Mouse (Mus musculus) embryo, embryonic 10 days (tissue): Measurements from ENCODE around the gene Chd1.
A peak's percentile ranks its signal among the peaks of the same experiment; 100 is the strongest.
"Not testable (repeated sequence)": the region's sequence is repeated elsewhere in the genome, so short reads cannot be mapped to it uniquely, and the experiment has no call there.

Experiments used
- DNase-seq: peaks from one replicate; pipeline ENCODE4 v3.0.0-alpha.2; 2015; ENCODE audit warnings: low spot score

The Chd1 gene

DNA sequence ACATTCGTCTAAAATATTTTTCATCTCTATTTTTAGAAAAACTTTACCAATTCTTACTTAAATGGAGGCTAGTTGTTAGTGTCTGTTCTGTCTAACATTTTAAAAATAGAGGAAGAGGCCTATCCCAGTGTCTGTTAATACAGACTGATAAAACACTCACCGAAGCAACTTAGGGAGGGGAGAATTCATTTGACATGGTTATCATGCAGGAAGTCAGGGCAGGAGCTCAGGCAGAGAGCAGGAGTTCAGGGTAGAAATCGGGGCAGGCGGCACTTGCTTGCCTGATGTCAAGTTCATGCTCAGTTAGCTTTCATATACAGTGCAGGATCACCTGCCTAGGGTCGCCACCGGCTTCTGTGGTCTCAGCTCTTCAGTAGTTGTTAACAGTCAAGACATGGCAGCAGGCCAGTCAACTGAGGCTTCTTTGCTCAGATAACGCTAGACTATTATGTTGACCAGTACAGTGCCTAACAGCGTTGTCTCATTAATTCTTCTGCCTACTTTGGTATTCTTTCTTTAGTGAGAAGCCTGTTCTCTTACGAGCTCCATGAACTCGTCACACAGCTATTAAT, 32.7 kb downstream of the Chd1 start:
- DNase-seq = no peak

DNA sequence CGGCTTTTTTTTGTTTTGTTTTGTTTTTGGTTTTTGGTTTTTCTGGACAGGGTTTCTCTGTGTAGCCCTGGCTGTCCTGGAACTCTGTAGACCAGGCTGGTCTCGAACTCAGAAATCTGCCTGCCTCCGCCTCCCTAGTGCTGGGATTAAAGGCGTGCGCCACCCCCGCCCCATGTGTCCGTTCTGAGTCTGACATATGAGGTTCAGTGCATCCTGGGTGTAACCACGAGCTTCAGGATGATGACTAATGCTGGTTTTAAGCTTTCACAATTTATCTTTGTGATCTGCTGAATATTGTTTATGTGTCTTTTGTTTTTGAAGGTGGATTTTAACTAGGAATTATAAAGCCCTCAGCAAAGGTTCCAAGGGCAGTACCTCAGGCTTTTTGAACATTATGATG, 37.1 kb downstream of the Chd1 start:
- DNase-seq = no peak

DNA sequence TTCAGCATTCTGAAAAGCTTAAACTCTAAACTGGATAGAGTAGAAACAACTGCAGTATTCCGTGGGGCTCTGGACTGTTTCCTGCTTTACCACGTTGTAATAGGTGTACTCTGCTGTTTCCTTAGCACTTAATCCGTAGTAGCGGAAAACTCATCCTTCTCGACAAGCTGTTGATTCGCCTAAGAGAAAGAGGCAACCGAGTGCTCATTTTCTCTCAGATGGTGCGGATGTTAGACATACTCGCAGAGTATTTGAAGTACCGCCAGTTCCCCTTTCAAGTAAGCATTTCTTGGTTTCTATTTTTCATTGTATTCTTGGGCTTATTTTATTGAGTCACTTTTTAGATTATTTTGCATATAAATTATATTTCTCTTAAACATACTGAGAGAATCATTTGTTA, 38.2 kb downstream of the Chd1 start:
- no peak for DNase-seq

DNA sequence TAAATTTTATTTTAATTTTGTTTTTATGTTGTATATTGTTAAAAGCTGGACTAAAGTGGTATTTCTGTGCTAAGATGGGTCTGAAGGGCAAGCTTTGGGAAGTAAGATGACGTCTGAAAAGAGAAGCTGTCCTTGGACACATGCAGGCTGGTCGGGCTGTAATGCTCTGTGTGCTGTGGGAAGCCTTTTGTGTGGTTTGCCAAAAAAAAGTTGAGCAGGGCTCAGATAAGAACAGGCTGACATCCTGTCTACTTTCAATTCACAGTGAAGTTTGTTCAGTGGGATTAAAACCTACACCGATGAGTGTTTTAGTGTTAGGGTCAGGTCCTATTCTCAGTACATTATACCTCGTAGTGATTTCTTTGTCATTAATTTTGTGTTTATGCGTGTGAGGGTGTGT, 38.6 kb downstream of the Chd1 start:
- DNase-seq = no peak

DNA sequence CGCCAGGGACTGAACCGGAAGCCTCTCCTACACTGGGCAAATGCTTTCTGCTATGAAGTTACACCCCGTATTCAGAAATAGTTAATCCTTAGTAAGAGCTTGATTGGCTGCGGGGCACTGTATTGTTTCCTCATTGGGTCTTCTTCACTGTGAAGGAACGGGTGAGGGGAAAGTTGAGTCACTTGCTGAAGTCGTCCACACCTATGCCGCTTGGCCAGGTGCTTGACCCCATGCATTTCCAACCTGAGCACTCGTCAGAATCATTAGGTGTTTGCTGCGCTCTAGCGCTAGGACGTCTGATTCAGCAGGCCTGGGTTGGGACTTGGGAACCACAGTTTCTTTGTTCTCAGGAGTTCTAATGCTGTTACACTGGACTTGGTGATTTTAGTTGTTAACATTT, 41.9 kb downstream of the Chd1 start:
- no peak for DNase-seq

DNA sequence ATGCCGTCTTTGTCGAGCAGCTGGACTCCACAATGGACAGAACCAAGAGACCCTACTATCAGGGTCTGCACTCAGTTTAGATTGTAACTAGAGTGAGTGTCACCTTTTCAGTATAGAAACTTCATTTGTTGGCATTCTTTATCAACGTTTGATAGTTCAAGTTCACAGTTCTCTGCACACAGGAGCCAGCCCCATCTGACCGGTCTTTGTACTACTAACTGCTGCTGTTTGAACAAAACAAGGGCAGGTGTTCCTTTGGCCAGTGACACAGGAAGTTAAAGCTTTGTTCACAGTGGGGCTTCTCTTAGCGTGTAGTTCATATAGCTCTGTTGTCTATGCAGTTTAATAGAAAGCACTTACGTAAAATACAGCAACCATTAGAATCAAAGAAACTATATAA, 43.3 kb downstream of the Chd1 start:
- DNase-seq = no peak

DNA sequence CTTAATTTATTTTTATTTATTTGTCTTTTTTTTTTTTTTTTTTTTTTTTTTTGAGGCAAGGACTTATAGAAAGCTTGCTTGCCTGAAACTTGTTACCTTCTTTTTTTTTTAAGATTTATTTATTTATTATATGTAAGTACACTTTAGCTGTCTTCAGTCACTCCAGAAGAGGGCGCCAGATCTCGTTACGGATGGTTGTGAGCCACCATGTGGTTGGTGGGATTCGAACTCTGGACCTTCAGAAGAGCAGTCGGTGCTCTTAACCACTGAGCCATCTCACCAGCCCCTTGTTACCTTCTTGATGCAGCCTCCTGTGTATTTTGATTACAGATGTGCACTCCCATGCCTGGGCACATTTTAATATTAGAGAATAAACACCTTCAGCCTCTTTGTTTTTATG, 46.5 kb downstream of the Chd1 start:
- not testable (repeated sequence) for DNase-seq

DNA sequence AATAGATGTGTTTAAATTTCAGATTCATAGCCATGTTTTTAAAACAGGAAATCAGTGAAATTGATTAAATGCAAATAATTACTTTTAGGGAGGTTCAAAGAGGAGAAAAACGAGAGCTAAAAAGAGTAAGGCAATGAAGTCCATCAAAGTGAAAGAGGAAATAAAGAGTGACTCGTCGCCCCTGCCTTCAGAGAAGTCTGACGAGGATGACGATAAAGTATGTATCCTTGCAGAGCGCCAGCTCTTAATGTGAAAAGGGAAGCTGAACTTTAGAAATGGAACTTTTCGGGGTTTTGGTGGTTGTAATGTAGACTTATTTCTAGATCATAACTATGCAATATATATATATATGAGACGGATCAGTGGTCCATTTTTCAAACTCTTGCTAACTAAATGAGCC, 56.4 kb downstream of the Chd1 start:
- no peak for DNase-seq

DNA sequence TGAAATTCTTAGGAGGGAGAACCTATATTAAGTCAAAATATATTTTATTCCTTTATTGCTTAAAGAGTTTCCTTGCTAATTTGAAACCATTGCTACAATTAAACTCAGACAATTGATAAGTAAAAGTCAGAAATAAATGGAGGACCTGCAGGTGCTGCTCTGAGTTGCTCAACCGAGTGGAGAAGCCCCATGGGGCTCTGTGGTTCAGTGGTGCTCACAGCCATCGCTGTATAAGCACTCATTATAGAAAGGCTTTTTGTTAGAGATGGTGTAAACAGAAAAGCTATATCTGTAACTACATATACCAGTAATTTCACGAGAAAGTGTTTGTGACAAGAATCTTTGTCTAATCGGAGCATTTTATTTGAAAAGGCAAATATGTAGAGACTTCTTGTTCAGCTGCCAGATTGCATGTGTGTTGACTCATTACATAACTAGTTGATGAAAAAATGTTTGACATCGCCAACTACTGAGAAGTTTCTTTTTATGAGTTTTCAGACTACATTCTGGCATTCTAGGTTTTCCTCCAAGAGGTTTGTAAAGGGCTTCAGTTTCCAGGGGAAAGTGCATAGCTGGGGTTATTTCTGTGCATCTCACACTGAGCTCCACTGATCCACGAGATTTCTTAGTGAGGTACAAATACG, 64.4 kb downstream of the Chd1 start:
- DNase-seq = no peak

DNA sequence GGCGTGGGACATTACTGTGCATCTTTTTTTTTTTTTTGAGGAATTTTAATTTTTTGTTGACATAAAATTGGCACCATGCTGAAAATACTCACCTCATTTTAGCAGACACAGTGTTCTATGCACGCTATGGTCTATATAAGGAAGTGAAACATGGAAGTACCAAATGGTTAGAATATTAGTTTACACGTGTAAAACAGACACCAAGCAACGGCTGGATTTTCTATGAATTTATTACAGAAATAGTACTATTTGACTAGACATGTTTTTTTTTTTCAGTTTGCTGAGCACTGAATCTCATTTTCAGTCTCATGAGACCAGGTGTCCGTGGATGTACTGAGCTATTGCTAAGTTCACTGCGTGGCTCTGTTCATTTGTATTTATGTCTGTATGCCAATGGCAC, 69.2 kb downstream of the Chd1 start:
- no peak for DNase-seq

DNA sequence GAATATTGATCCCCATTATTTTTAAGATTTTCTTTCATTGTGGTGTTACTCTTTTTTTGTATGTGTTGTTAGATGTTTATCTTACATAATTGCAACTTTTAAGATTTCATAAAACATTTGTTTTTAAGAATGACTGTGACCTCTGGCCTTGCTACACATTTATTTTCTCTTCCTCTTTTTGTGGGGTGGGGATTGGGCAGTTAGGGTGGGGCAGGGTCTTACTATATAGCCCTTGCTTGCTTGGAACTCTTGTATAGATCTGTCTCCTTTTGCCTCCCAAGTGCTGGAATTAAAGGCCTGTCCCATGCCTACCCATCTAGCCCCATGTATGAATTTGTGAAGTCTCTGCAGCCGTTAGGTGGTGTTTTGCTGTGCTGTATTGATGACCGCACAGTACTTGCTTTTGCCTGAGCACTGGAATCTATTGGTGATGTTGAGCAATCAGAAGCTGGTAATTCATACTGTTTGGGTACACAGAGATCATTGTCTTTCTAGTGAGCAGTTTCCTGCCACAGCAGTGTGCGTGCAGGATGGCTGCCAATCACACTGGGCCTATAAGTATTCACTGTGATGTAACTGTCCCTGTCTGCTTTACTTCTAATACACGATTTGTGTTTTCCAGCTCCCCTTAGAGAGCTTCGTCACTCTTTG, 69.9 kb downstream of the Chd1 start:
- DNase-seq = no peak

DNA sequence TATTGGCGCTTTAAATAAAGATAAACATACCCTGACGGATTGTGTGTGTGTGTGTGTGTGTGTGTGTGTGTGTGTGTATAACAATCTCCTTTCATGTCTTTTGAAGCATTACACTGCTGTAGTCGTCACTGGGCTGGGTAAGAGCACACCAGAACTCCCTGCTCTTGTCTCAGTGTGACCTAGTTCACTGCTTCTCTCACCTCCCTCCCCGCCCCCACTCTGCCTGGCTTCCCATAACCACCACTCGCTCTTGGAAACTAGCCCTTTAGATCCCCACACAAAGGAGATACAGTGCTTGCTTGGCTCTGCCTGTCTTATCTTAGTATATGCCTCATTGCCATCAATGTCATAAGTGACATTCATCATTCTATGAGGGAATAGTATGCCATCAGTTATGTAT, 71.6 kb downstream of the Chd1 start:
- no peak for DNase-seq

DNA sequence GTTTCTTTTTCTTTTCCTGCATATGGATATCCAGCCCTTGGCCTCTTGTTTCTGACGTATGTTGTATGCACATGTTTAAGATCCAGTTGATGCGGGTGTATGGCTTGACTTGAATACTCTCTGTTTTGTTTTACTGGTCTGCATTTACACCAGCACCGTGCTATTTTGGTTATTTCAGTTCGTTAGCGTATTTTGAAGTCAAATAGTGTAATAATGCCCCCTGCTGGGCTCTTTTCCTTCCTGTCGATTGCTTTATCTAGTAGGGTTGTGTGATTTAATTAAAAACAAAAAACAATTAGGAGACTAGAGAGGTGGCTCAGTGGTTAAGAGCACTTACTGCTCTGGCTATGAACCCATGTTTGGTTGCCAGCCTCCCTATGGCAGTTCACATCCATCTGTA, 73.2 kb downstream of the Chd1 start:
- DNase-seq = no peak

DNA sequence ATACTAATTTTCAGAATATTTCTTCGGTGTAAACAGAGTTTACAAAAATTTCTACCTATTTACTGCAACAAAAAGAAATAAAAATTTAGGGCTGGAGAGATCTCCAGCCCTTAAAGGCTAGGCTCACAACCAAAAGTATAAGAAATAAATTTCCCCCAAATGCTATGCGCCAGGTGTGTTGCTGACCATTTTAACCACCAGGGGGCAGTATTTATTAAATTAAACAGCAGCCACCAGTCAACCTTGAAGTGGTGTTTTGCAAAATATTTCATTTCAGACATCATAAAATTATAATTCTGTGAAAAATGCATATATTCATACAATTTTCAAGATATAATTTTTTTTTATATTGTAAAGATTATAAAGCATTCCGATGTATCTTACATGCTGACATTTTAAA, 82.3 kb downstream of the Chd1 start:
- no peak for DNase-seq

DNA sequence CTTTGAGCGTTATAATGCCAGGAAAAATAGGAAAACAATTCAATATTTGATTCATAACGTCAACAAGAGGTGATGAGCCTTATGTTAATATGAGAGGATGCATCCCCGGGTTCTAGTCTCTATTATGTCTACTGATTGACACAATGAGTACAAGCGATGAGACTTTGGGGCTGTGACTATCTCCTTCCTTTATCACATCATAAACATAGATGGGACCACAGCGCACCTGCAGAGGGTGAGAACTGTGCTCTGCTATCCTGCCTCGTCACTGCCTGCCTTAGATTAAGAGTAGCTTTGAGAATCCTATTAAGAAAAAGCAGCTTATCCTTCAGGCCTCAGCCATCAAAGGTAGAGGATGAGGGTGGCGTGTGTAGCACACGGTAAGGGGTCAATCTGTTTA, 85.9 kb downstream of the Chd1 start:
- DNase-seq = no peak

DNA sequence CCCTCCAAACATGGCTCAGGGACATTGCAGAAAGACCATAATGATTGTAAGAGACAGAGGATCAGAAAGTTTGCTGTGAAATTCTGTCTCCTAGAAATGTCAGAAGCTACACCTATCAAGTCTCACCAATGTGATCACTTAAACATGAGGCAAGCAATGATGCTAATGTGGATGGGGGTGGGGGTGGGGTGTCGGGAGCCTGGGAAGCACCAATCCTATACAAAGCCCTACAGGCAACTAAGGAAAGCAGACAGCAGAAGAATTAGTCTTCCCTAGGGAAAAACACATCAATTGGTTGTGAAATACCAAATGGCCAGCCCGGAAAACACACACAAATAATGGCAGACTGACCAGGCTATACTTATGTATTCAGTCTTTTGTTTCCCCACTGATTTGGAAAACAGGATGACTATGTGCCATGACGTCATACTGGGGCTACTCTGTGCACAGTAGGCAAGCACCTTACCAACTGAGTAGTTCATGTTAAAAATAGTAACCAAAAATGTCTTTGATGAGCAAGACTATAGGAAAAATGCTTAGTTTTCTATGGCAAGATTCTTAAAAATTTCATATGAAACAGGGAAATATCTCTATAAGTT, 94.5 kb downstream of the Chd1 start:
- DNase-seq = no peak

DNA sequence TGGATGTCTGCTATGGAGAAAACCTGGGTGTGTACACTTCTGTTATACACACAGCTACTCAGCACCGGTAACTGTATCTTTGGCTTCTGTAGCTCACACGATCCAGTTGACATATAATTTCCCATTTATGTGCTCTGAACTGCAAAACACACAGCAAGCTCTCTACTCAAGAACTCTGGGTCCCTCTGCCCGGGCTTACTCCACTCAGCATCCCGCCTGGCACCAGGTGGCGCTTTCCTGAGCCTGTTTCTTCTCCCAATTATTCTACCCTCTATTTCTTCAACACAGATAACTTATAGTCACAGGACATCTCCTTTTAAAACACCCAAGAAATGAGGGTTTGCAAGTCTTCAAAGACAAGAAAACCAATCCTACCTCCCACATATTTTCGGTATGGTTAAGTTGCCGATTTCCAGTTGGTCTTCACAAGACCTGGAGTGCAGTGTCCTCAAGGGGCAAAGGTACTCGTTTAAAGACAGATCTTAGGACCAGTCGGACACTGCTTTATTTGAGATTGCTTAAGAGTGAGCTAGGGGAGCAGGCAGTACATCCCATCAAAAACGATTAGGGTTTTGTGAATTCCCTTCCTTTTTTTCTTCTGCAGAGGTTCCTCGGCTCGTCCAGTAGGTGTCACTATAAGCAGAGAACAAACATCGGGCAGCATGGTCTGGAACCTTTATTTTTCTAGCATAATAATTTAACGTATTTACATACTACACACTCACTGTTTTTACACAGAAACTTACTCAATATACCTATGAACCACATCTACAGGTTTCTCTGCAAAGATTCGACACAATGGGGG, 99.4 kb downstream of the Chd1 start:
- peak; percentile 61 for DNase-seq

DNA sequence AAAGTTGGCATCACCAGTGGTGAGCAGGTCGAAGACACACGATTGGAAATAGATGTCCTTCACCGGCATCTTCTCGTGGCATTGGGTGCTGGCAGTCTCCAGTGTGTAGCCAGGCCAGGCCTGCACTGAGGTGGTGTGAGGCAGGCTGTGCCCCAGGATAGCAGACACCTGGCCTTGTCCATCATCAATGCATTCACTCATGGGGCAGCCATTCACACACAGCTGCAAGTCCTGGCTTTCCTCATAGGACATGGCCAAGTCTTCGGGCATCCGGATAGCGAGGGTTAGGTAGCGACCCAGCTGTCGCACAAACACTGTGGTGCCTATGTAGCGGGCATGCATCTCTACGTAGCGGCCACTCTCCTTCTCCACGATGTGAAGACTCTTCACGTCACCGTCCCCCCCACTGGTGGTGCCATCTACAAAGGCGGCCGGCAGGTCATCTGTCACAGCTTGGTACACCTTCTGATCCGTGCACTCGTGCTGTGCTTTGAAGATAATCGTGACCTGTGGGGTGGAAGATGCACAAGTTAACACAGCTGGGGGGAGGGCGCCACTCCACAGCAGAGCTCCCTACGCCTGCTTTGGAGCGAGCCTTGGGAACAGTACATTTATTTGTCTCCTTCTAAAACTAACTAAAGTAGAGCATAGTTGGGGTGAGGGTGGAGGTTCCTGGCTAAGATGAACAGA, 102.7 kb downstream of the Chd1 start:
- no peak for DNase-seq

DNA sequence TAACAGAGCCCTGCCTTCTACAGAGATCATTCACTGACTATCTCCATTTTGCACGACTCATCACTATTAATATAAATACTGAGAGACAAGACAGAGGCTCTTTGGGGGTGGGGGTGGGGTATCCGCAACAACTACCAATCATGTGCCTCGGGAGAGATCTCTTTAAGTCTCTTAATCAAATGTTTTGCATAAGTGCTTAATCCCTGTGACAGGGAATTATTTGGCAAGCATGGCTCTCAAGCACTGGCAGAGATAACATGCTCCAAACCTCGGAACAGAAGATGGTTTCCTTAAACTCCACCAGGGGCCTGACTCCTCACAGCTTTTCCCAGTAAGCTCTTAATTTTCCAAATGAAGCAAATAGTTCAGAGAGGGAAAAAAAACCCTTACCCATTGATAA, 103.2 kb downstream of the Chd1 start:
- DNase-seq = no peak

DNA sequence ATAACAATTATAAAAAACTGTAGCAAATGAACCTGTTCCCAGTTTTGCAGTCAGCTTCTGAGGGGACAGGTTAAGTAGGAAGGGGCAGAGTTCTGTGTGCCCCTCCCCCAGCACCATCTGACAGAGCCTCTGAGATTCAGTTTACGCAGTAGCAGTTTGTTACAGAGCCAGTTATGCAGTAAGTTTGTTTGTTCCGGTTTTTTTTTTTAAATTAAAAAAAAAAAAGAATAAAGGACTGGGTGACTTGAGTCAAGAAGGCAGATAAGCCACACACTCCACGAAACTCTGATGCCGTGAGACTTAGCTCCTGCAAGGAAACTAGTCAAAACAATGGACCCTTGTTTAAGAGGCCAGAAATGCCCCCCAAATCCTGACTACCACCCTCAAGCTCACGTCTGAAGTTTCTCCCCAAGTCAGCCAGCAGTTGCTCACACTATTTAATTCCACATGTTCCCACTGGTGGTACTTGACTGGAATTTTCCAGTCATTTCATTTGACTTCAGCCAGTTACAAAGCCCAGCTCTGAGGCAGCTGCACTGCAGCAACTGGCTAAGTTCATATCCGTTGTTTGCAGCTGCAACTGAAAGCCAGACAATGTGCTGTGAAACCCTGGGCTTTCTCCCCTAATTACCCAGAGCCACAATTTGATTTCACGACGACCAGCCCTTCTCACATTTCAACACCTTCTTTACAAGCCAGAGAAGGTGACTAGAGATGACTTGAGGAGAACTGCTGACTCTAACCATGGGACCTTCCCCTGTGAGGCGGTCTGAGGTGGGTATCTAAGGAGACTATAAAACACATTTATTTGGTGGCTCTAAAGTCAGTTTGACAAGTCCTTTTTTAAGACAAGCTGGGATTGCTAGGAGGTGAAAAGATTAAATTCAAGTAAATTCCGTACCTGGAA, 104.0 kb downstream of the Chd1 start:
- peak; percentile 54 for DNase-seq

DNA sequence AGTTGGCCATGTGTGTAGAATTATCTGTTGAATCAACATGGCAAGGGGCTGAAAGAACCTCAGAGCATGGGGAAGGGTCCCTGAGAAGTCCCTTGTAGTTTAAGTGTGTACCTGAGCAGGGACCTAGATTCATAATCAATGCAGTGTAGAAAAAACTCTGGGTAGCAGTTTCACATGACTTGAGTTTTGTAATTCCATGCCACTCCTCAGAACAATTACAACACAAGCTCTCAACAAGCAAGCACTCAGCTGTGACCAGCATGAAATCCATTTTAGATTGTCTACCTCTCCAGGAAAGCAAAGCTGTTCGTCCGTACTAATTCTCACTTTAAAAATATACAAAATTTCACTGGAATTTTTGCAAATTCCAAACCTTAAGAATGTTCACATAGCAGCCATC, 105.2 kb downstream of the Chd1 start:
- DNase-seq = no peak
